Mouse (Mus musculus) midbrain, embryonic 11.5 days (tissue): ENCODE measurements at regions not wholly inside any gene's neighbourhood (a gene's known extent, or its start where the extent isn't known, plus 50 kb on each side); places are given as distances from the start of the nearest gene placed in this dataset.

Experiments used
- ATAC-seq: fragments of 200-750 bp; cut with Nextera tagmentation; 2 replicates; pipeline ENCODE4 v1.8.0; 2017; ENCODE audit warnings: moderate TSS enrichment, moderate library complexity; ENCODE audit not compliant: low FRiP score
- DNase-seq: peaks from one replicate; pipeline ENCODE4 v3.0.0; 2015; ENCODE audit warnings: low spot score; ENCODE audit errors: missing footprints
- H3K27ac ChIP-seq: fragments of 300-500 bp; sonication (generic); 2 replicates; pipeline ENCODE4 v1.5.1; 2014; ENCODE audit warnings: low read depth, low read length
- H3K27me3 ChIP-seq: fragments of 300-500 bp; sonication (generic); 2 replicates; pipeline ENCODE4 v1.6.1; 2014; ENCODE audit warnings: mild to moderate bottlenecking, low read length, moderate library complexity, mixed read lengths; ENCODE audit not compliant: control insufficient read depth, insufficient read depth
- H3K36me3 ChIP-seq: fragments of 300-500 bp; sonication (generic); 2 replicates; pipeline ENCODE4 v1.6.1; 2014; ENCODE audit warnings: mild to moderate bottlenecking, low read length, moderate library complexity, mixed read lengths; ENCODE audit not compliant: control insufficient read depth, insufficient read depth
- H3K4me1 ChIP-seq: fragments of 300-500 bp; sonication (generic); 2 replicates; pipeline ENCODE4 v1.6.1; 2014; ENCODE audit warnings: low read length; ENCODE audit not compliant: control insufficient read depth, insufficient read depth
- H3K4me2 ChIP-seq: fragments of 300-500 bp; sonication (generic); 2 replicates; pipeline ENCODE4 v1.6.1; 2014; ENCODE audit warnings: mild to moderate bottlenecking, moderate library complexity
- H3K4me3 ChIP-seq: fragments of 300-500 bp; sonication (generic); 2 replicates; pipeline ENCODE4 v1.5.1; 2014; ENCODE audit warnings: low read depth, low read length
- H3K9ac ChIP-seq: fragments of 300-500 bp; sonication (generic); 2 replicates; pipeline ENCODE4 v1.6.1; 2014; ENCODE audit warnings: low read length
- H3K9me3 ChIP-seq: fragments of 300-500 bp; sonication (generic); 2 replicates; pipeline ENCODE4 v1.6.1; 2016; ENCODE audit warnings: low read length; ENCODE audit not compliant: control insufficient read depth
- WGBS: fragments of 180-500 bp; shearing (Covaris S2); extraction: QIAGEN DNeasy Blood & Tissue Kit; methylation state at CpG from one replicate; pipeline ENCODE4 v1.1.7; 2014; 5-methylcytosine and 5-hydroxymethylcytosine counted together

DNA sequence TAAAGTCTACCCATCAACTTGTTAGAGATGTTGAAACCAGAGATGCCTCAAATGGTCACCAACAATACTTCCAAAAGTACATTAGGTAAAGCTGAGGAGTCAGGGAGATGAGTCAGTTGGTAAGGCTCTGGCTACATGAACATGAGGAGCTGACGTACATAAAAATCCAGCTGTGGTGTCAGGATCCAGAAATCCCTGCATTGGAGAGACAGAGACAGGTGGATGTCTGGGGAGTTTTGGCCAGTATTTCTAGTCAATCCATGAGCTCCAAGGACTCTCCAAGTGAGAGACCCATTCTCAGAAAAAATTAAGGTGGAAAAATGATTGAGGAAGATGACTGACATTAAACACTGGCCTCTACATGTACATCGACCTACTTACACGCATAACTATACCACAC, 244.8 kb upstream of the Adgrl2 start:
- ATAC-seq, result no peak
- no peaks in the 10 kb centered on the region for H3K36me3 ChIP-seq
- H3K9me3 ChIP-seq, result no peaks in the 10 kb centered on the region
- no peak overlapping the region for H3K4me3 ChIP-seq
- no peak overlapping the region for H3K27ac ChIP-seq
- H3K27me3 ChIP-seq, result no peaks in the 10 kb centered on the region
- H3K4me2 ChIP-seq, result no peak overlapping the region
- H3K4me1 ChIP-seq, result no peaks in the 10 kb centered on the region
- H3K9ac ChIP-seq, result no peak overlapping the region
- DNase-seq, result no peak
- 95% methylated on average over 3 of the region's 3 CpGs for WGBS

DNA sequence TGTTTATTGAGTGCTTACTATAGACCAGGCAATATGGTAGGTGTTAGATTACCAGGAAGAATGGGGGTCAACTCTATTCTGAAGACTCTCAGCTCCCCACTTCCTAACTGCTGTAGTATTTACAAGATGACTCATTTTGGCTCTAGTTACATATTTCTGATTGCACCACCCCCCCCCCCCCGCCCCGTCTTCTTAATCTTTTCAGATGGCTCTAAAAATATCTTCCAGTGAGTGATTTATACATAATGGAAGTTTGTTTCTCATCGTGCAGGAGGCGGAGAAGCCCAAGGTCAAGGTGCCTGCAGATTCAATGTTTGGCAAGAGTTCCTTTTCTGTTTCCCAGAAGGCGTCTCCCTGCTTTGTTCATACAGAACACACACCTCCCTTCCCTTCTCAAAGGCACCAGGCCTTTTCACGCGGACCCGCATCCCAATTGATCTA, 243.4 kb upstream of the Adgrl2 start:
- Histone ChIP-seq H3K4me3 (no peak overlapping the region), H3K36me3 (no peaks in the 10 kb centered on the region), H3K9me3 (no peaks in the 10 kb centered on the region), H3K27me3 (no peaks in the 10 kb centered on the region), H3K4me2 (no peak overlapping the region), H3K9ac (no peak overlapping the region), H3K4me1 (no peaks in the 10 kb centered on the region), H3K27ac (no peak overlapping the region)
- 87% methylated on average over 8 of the region's 8 CpGs for WGBS
- no peak for ATAC-seq
- no peak for DNase-seq

- no peaks in the 10 kb centered on the region for H3K4me1 ChIP-seq
- no peak overlapping the region for H3K4me2 ChIP-seq
- 89% methylated on average over 7 of the region's 7 CpGs for WGBS
- ATAC-seq (no peak), DNase-seq (no peak)
- no peak overlapping the region for H3K4me3 ChIP-seq
- H3K9me3 ChIP-seq, result no peaks in the 10 kb centered on the region
- no peak overlapping the region for H3K9ac ChIP-seq
- no peaks in the 10 kb centered on the region for H3K36me3 ChIP-seq
- H3K27ac ChIP-seq, result no peak overlapping the region
- no peaks in the 10 kb centered on the region for H3K27me3 ChIP-seq
These were observed 242.9 kb upstream of the Adgrl2 start for GRCm38 (mm10) chr3:149233191-149233641.

DNA sequence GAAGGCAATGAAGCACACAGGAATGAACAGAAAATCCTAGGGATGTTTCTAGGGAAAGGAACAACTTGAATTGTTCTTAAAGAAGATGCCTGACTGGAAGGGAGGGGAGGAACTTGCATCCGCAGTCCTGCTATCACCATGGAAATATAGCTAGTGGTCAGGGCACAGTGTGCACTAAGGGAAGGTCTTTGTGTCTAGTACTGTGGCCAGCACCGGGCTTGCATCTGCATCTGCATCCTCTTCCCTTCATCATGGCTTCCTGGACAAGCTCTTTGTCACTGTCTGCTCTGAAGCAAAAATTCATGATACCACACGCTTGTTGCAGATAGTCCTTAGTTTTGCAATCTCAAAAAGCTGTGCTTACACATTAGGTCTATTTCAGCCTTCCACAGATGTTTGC, 241.0 kb upstream of the Adgrl2 start:
- DNase-seq (no peak), ATAC-seq (no peak)
- no peak overlapping the region for H3K27ac ChIP-seq
- H3K4me3 ChIP-seq, result no peak overlapping the region
- H3K4me1 ChIP-seq, result no peaks in the 10 kb centered on the region
- no peaks in the 10 kb centered on the region for H3K27me3 ChIP-seq
- H3K9me3 ChIP-seq, result no peaks in the 10 kb centered on the region
- H3K36me3 ChIP-seq, result no peaks in the 10 kb centered on the region
- WGBS, result 82% methylated on average over 3 of the region's 3 CpGs
- no peak overlapping the region for H3K4me2 ChIP-seq
- H3K9ac ChIP-seq, result no peak overlapping the region

DNA sequence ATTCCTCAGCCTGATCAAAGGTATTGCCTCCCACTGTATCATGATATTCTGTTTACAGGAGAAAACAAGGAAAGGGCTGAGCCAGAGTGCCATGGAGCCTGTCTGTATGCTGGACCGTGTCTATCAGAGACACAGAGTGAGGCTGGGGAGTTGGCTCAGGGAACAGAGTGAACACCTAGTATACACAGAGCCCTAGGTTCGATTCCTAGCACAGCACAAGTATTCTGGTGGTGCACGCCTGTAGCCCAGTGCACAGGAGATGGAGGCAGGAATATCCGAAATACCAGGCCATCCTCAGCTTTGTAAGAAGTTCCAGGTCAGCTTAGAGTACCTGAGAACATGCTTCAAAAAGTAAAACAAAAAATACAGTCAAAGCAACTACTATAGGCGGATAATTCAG, 237.2 kb upstream of the Adgrl2 start:
- no peak for ATAC-seq
- DNase-seq, result no peak
- no peaks in the 10 kb centered on the region for H3K9me3 ChIP-seq
- no peaks in the 10 kb centered on the region for H3K4me1 ChIP-seq
- H3K4me3 ChIP-seq, result no peak overlapping the region
- WGBS, result 87% methylated on average over 5 of the region's 5 CpGs
- no peak overlapping the region for H3K4me2 ChIP-seq
- H3K9ac ChIP-seq, result no peak overlapping the region
- H3K27me3 ChIP-seq, result no peaks in the 10 kb centered on the region
- no peak overlapping the region for H3K27ac ChIP-seq
- H3K36me3 ChIP-seq, result no peaks in the 10 kb centered on the region

- Histone ChIP-seq H3K36me3 (no peaks in the 10 kb centered on the region), H3K9ac (no peak overlapping the region), H3K4me3 (no peak overlapping the region), H3K27ac (no peak overlapping the region), H3K27me3 (no peaks in the 10 kb centered on the region), H3K9me3 (no peaks in the 10 kb centered on the region), H3K4me1 (no peaks in the 10 kb centered on the region), H3K4me2 (no peak overlapping the region)
- no peak for DNase-seq
- WGBS, result 86% methylated on average over 4 of the region's 4 CpGs
- ATAC-seq, result no peak
These were observed 236.4 kb upstream of the Adgrl2 start for GRCm38 (mm10) chr3:149226723-149227122.

DNA sequence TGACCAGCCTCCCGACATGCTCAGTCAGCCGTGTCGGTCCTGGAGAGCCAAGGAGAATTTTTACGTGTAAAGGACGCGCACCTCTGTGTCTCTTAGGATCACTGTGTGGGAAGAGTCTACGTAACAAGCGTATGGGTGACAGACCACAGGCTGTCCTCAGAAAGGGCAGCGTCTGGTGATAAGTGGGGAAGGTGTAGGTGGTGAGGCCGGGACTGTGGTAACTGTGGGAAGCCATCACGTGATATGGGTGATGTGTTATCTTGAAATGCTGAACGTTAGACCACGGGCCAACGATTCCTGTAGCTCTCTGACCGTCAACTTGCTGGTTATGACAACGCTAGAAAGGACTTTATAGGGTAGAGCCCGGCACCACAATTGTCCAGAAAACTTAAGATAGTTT, 235.3 kb upstream of the Adgrl2 start:
- Histone ChIP-seq H3K4me2 (no peak overlapping the region), H3K27me3 (no peaks in the 10 kb centered on the region), H3K36me3 (no peaks in the 10 kb centered on the region), H3K9me3 (no peaks in the 10 kb centered on the region), H3K4me1 (no peaks in the 10 kb centered on the region), H3K27ac (no peak overlapping the region), H3K9ac (no peak overlapping the region), H3K4me3 (no peak overlapping the region)
- no peak for ATAC-seq
- DNase-seq, result no peak
- WGBS, result 83% methylated on average over 17 of the region's 17 CpGs

DNA sequence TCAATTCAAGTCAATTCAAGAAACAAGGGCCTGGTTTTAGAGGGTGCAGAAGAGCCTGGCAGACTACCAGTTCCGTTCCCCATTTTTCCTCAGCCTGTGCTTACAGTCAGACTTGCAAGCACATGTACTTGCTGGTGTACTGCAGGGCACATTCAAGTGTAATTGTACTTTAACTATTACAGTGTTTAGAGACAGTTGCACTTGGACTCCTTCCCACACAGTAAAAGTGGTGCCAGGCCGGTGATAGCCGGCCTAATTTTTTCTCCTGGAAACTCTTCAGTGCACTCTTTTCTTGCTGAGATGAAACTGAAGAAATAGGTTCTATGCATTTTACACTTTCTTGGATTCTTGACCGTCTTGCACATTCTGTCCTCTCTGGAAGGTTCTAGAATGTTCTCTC, 233.9 kb upstream of the Adgrl2 start:
- Histone ChIP-seq H3K27ac (no peak overlapping the region), H3K36me3 (no peaks in the 10 kb centered on the region), H3K9ac (no peak overlapping the region), H3K27me3 (0 out of 2 replicates have a peak, but pooled peaks cover 2% of the 10 kb centered on the region), H3K4me1 (peaks cover 3% of the 10 kb centered on the region; the same call in 1 of the 2 replicates), H3K9me3 (no peaks in the 10 kb centered on the region), H3K4me2 (no peak overlapping the region), H3K4me3 (no peak overlapping the region)
- DNase-seq, result no peak
- 95% methylated on average over 4 of the region's 4 CpGs for WGBS
- ATAC-seq, result no peak

GRCm38 (mm10) chr3:149223776-149224175, 233.4 kb upstream of the Adgrl2 start:
- Histone ChIP-seq H3K4me1 (peaks cover 3% of the 10 kb centered on the region; the same call in 1 of the 2 replicates), H3K27me3 (0 out of 2 replicates have a peak, but pooled peaks cover 2% of the 10 kb centered on the region), H3K9me3 (no peaks in the 10 kb centered on the region), H3K36me3 (no peaks in the 10 kb centered on the region), H3K9ac (no peak overlapping the region), H3K27ac (no peak overlapping the region), H3K4me2 (no peak overlapping the region), H3K4me3 (no peak overlapping the region)
- 89% methylated on average over 5 of the region's 5 CpGs for WGBS
- ATAC-seq (no peak), DNase-seq (no peak)

- Histone ChIP-seq H3K4me2 (no peak overlapping the region), H3K27me3 (peaks cover 2% of the 10 kb centered on the region; the same call in 1 of the 2 replicates), H3K4me3 (no peak overlapping the region), H3K9me3 (no peaks in the 10 kb centered on the region), H3K4me1 (peaks cover 3% of the 10 kb centered on the region; the same call in 1 of the 2 replicates), H3K27ac (no peak overlapping the region), H3K9ac (no peak overlapping the region), H3K36me3 (no peaks in the 10 kb centered on the region)
- DNase-seq (no peak), ATAC-seq (no peak)
- 68% methylated on average over 4 of the region's 4 CpGs for WGBS
These were observed 230.6 kb upstream of the Adgrl2 start for GRCm38 (mm10) chr3:149220958-149221357.
